Mouse (Mus musculus) spleen, adult 2 months (tissue): Measurements from ENCODE around the gene Erfe.

ENCODE experiments used
- CTCF ChIP-seq: fragments of 200-500 bp; IDR thresholded peaks from 2 replicates; pipeline ENCODE4 v1.5.1; 2011; ENCODE audit warnings: mild to moderate bottlenecking, inconsistent platforms; ENCODE audit not compliant: insufficient read depth, insufficient read length, insufficient replicate concordance; ENCODE audit errors: extremely low read depth
- POLR2A ChIP-seq: fragments of 200-500 bp; IDR thresholded peaks from 2 replicates; pipeline ENCODE4 v1.6.1; 2011; ENCODE audit warnings: low read depth, low read length, inconsistent platforms

DNA sequence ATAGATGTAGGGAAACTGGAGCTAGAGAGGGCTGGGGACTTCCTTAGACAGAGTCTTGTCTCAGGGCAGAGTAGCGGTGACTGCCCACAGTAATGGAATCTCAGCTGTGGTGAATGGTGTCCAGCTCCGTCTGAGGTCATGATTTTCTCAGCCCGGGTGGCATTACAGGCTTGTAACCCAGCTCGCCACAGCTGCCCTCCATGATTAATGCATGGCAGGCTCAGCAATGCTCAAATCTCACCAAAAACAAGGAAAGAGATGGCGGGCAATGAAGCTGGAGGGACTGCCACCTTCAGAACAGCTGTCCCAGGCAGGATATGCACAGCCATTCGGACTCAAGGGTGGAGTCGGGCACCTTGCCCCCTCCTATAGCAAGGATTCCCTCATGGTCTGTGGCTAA, 28.9 kb upstream of the Erfe start:
- TF ChIP-seq POLR2A (no peak), CTCF (no peak)
